Mouse (Mus musculus) midbrain, embryonic 14.5 days (tissue): ENCODE data around the gene Gm11564. TPM values are rescaled to one million over a fixed set of nuclear protein-coding genes. Genes with fewer than 3 reads are reported as not detected.
"Not testable (repeated sequence)": the region's sequence is repeated elsewhere in the genome, so short reads cannot be mapped to it uniquely, and the experiment has no call there.

Source experiments
- ATAC-seq: fragments of 200-750 bp; cut with Nextera tagmentation; 2 replicates; pipeline ENCODE4 v1.8.0; 2017; ENCODE audit warnings: moderate number of reproducible peaks, moderate library complexity; ENCODE audit not compliant: low FRiP score, low TSS enrichment
- DNase-seq: peaks from one replicate; pipeline ENCODE4 v3.0.0-alpha.2; 2015
- H3K27ac ChIP-seq: fragments of 300-500 bp; sonication (generic); replicated peaks from 2 replicates; pipeline ENCODE4 v1.5.1; 2014; ENCODE audit warnings: mild to moderate bottlenecking, low read depth, low read length, moderate library complexity
- H3K27me3 ChIP-seq: fragments of 300-500 bp; sonication (generic); 2 replicates; pipeline ENCODE4 v1.6.1; 2014; ENCODE audit warnings: low read length, control low read depth, mixed read lengths; ENCODE audit not compliant: control insufficient read depth, insufficient read depth
- H3K36me3 ChIP-seq: fragments of 300-500 bp; sonication (generic); 2 replicates; pipeline ENCODE4 v1.6.1; 2014; ENCODE audit warnings: low read length, control low read depth; ENCODE audit not compliant: control insufficient read depth, insufficient read depth
- H3K4me1 ChIP-seq: fragments of 300-500 bp; sonication (generic); 2 replicates; pipeline ENCODE4 v1.6.1; 2014; ENCODE audit warnings: mild to moderate bottlenecking, antibody characterized with exemption, low read length, control low read depth; ENCODE audit not compliant: control insufficient read depth, insufficient read depth
- H3K4me2 ChIP-seq: fragments of 300-500 bp; sonication (generic); 2 replicates; pipeline ENCODE4 v1.6.1; 2014; ENCODE audit warnings: mild to moderate bottlenecking, low read length, moderate library complexity
- H3K4me3 ChIP-seq: fragments of 300-500 bp; sonication (generic); replicated peaks from 2 replicates; pipeline ENCODE4 v1.5.1; 2014; ENCODE audit warnings: low read depth, low read length
- H3K9ac ChIP-seq: fragments of 300-500 bp; sonication (generic); replicated peaks from 2 replicates; pipeline ENCODE4 v1.6.1; 2014; ENCODE audit warnings: mild to moderate bottlenecking, low read length, moderate library complexity
- H3K9me3 ChIP-seq: fragments of 300-500 bp; sonication (generic); 2 replicates; pipeline ENCODE4 v1.6.1; 2016; ENCODE audit warnings: low read length, control low read depth, mixed read lengths; ENCODE audit not compliant: control insufficient read depth
- WGBS: fragments of 180-500 bp; shearing (Covaris S2); extraction: QIAGEN DNeasy Blood & Tissue Kit; methylation state at CpG from one replicate; pipeline ENCODE4 v1.1.7; 2014; 5-methylcytosine and 5-hydroxymethylcytosine counted together
- polyA plus RNA-seq: library from polyadenylated mRNA; unstranded; fragments of >200 nt; fragmentation: Nextera tagmentation; extraction: Ambion mirVana; gene quantifications from 2 replicates; pipeline ENCODE4 v1.2.1, GENCODE M21; 2014

Gene Gm11564
- polyA plus RNA-seq, 1 experiment from 2014 or later: not detected

DNA sequence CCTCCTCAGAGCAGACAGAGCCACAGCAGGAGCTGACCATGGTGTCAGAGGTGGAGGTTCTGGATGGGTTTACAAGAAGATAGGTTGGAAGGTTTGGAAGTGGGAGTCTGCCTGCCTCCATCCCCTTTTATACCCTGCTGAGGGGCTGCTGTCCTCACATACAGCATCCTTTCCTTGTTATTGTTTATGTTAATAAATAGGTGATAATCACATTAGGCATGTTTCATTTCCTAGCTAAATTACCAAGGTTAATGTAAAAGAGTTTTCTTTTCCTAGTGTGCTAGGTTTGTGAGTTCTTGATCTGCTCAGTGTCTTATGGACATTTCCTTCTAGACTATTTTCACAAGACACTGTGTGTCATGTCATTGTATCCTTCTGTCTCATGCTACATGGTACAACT, 5.7 kb downstream of the Gm11564 start, which contains the start of gene Krtap4-13:
Gene Krtap4-13, minus strand, starts transcription at position 101 of the 400 bp plus-strand sequence.
- not testable (repeated sequence) for H3K4me2 ChIP-seq, H3K27ac ChIP-seq, ATAC-seq, H3K4me3 ChIP-seq, H3K9me3 ChIP-seq, H3K9ac ChIP-seq, H3K36me3 ChIP-seq, H3K27me3 ChIP-seq, H3K4me1 ChIP-seq, DNase-seq

DNA sequence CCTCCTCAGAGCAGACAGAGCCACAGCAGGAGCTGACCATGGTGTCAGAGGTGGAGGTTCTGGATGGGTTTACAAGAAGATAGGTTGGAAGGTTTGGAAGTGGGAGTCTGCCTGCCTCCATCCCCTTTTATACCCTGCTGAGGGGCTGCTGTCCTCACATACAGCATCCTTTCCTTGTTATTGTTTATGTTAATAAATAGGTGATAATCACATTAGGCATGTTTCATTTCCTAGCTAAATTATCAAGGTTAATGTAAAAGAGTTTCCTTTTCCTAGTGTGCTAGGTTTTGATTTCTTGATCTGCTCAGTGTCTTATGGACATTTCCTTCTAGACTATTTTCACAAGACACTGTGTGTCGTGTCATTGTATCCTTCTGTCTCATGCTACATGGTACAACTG, 11.1 kb downstream of the Gm11564 start, which contains the start of gene Gm11554:
Gene Gm11554, minus strand, starts transcription at position 101 of the 400 bp plus-strand sequence.
- DNase-seq, H3K27me3 ChIP-seq, H3K27ac ChIP-seq, H3K36me3 ChIP-seq, H3K9ac ChIP-seq, ATAC-seq, H3K4me2 ChIP-seq, H3K9me3 ChIP-seq, H3K4me1 ChIP-seq, H3K4me3 ChIP-seq: not testable (repeated sequence)
- WGBS: no CpG with 5 or more reads among the region's 1 CpGs

- not testable (repeated sequence) for H3K4me1 ChIP-seq, H3K4me2 ChIP-seq, H3K36me3 ChIP-seq, DNase-seq, H3K4me3 ChIP-seq, ATAC-seq, H3K27me3 ChIP-seq, H3K27ac ChIP-seq, H3K9ac ChIP-seq, H3K9me3 ChIP-seq
- WGBS: no CpG with 5 or more reads among the region's 1 CpGs
Measured at GRCm38 (mm10) chr11:99798832-99799231, 16.6 kb downstream of the Gm11564 start, which contains the start of gene Gm11569. Gene Gm11569, minus strand, starts transcription at chr11:99798932.

- no peak for DNase-seq
- no peak for ATAC-seq
- WGBS: 83% methylated on average over 2 of the region's 2 CpGs
- no peak within 1 kb of the TSS for H3K4me3 ChIP-seq
- H3K4me1 ChIP-seq: no peaks in the 10 kb centered on the region
- no peaks in the 10 kb centered on the region for H3K36me3 ChIP-seq
- H3K27me3 ChIP-seq: no peaks in the 10 kb centered on the region
- H3K4me2 ChIP-seq: no peak within 1 kb of the TSS
- H3K27ac ChIP-seq: no peak within 1 kb of the TSS
- H3K9me3 ChIP-seq: no peaks in the 10 kb centered on the region
- no peak within 1 kb of the TSS for H3K9ac ChIP-seq
Measured at GRCm38 (mm10) chr11:99793367-99793766, 22.1 kb downstream of the Gm11564 start, which contains the start of gene Gm11596. Gene Gm11596, minus strand, starts transcription at chr11:99793467.

- H3K4me3 ChIP-seq, H3K4me2 ChIP-seq, H3K36me3 ChIP-seq, H3K9me3 ChIP-seq, ATAC-seq, H3K9ac ChIP-seq, H3K27ac ChIP-seq, DNase-seq, H3K4me1 ChIP-seq, H3K27me3 ChIP-seq: not testable (repeated sequence)
Measured at GRCm38 (mm10) chr11:99784900-99785299, 30.6 kb downstream of the Gm11564 start, which contains the start of gene Krtap4-9. Gene Krtap4-9, plus strand, starts transcription at chr11:99785200.

GRCm38 (mm10) chr11:99780604-99781003, 34.9 kb downstream of the Gm11564 start, which contains the start of gene Krtap4-8:
Gene Krtap4-8, minus strand, starts transcription at chr11:99780704.
- ATAC-seq (no peak), DNase-seq (no peak)
- H3K9me3 ChIP-seq: no peaks in the 10 kb centered on the region
- no peak within 1 kb of the TSS for H3K4me2 ChIP-seq
- no peaks in the 10 kb centered on the region for H3K4me1 ChIP-seq
- no peak within 1 kb of the TSS for H3K4me3 ChIP-seq
- no peaks in the 10 kb centered on the region for H3K27me3 ChIP-seq
- no peaks in the 10 kb centered on the region for H3K36me3 ChIP-seq
- H3K27ac ChIP-seq: no peak within 1 kb of the TSS
- WGBS: 94% methylated on average over 2 of the region's 2 CpGs
- H3K9ac ChIP-seq: no peak within 1 kb of the TSS

- DNase-seq (no peak), ATAC-seq (no peak)
- Histone ChIP-seq H3K9ac (no peak overlapping the region), H3K9me3 (no peaks in the 10 kb centered on the region), H3K27ac (no peak overlapping the region), H3K4me1 (no peaks in the 10 kb centered on the region), H3K4me2 (no peak overlapping the region), H3K27me3 (no peaks in the 10 kb centered on the region), H3K36me3 (no peaks in the 10 kb centered on the region), H3K4me3 (no peak overlapping the region)
- WGBS: 50% methylated on average over 7 of the region's 7 CpGs
Measured at GRCm38 (mm10) chr11:99778401-99778800, 37.1 kb downstream of the Gm11564 start.

DNA sequence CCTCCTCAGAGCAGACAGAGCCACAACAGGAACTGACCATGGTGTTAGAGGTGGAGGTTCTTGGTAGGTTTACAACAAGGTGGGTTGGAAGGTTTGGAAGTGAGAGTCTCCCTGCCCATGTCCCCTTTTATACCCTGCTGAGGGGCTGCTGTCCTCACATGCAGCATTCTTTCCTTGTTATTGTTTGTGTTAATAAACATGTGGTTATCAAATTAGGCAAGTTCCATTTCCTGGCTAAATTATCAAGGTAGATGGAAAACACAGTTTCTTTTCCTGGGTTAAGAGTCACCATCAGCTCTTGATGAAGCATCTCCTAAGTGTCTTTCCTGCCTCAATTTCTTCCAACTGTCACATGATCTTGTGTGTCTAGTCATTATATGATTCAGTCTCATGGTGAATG, 42.7 kb downstream of the Gm11564 start, which contains the start of gene Gm11595:
Gene Gm11595, minus strand, starts transcription at position 101 of the 400 bp plus-strand sequence.
- not testable (repeated sequence) for H3K4me3 ChIP-seq, H3K27ac ChIP-seq, ATAC-seq, H3K9ac ChIP-seq, H3K4me1 ChIP-seq, DNase-seq, H3K27me3 ChIP-seq, H3K4me2 ChIP-seq, H3K36me3 ChIP-seq, H3K9me3 ChIP-seq

DNA sequence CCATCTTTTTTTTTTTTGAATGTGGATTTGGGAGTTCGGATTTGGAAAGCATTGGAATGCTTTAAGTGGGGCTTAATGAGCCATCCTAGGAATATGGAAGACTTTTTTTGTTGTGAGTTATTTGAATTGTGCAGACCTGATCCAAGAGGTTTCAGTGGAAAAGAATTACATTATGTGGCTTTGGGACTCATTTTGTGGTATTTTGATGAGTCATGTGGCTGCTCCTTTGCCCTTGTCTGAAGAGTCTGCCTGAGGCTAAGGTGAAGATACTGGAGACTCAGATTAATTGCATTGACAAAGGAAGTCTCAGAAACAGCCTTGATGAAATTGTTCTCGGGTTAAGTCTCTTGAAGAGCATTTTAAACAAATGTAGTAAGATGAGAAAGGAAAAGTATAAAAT, 47.1 kb downstream of the Gm11564 start:
- Histone ChIP-seq H3K4me2 (no peak overlapping the region), H3K36me3 (no peaks in the 10 kb centered on the region), H3K27ac (no peak overlapping the region), H3K4me3 (no peak overlapping the region), H3K4me1 (no peaks in the 10 kb centered on the region), H3K9ac (no peak overlapping the region), H3K27me3 (no peaks in the 10 kb centered on the region), H3K9me3 (no peaks in the 10 kb centered on the region)
- no peak for ATAC-seq
- DNase-seq: no peak
- WGBS: 84% methylated on average over 2 of the region's 2 CpGs
